ENCODE assay signal across 9 mouse cellular contexts in genomic region chr12:118994328-118995166, GRCm38 (mm10). TPM values are rescaled to one million over a fixed set of nuclear protein-coding genes. Genes with fewer than 3 reads are reported as not detected.
DNase-seq lines count a peak whose midpoint lies in the region.
"Had no signal": no experiment of that assay in that cellular context is flagged by ENCODE, and none has a peak within 500 bp of the region (broad histone marks: within the 10 kb centered on the region; RNA-seq: fewer than 3 reads in every experiment).

No protein-coding gene starts in this region.

- intact Hi-C loops in gastrocnemius, postnatal 14 days (cut with DNase I; ENCODE audit: low total_unique reads): no loop called here

- DNase-seq in kidney, adult 11 months: peak; percentile 9
- DNase-seq in kidney, adult 18-20 months: no peak
- DNase-seq in 3T3-L1 (ENCODE audit: low read depth, low spot score) (peak; percentile 27), MEL-GATA-1-ER (ENCODE audit: extremely low read depth, low read depth) (peak; percentile 28)
- peak; percentile 32 for DNase-seq in kidney, postnatal 14 days
- DNase-seq in natural killer cell, adult 2 months (ENCODE audit: low spot score in 2 of 2): no peak
- DNase-seq in right cerebral cortex, postnatal 10 days (ENCODE audit: low spot score in 2 of 2): no peak
- DNase-seq in gastrocnemius, postnatal 14 days: no peak
- DNase-seq: heart, postnatal 14 days had no signal

RNA-seq across cellular contexts. Expression of gene Abcb5, which starts 28.3 kb away (rescaled TPM):
- total RNA-seq in gastrocnemius, postnatal 14 days (2021): not detected
- total RNA-seq: heart, postnatal 14 days had no signal

Comparison
In these comparisons a context has a peak if more than half of its experiments do, and no peak if none do; other contexts are left out.
1. DNase-seq: peak in kidney, adult 11 months (single experiment), 3T3-L1 (single experiment), MEL-GATA-1-ER (single experiment) and kidney, postnatal 14 days (single experiment); none in kidney, adult 18-20 months (single experiment), natural killer cell, adult 2 months (0 of 2), right cerebral cortex, postnatal 10 days (0 of 2) and gastrocnemius, postnatal 14 days (single experiment).